Mouse (Mus musculus) gastrocnemius, postnatal 10 days (tissue): ENCODE results near the gene Map3k10. TPM values are rescaled to one million over a fixed set of nuclear protein-coding genes. Genes with fewer than 3 reads are reported as not detected.

Experiments used
- DNase-seq: peaks from one replicate; pipeline ENCODE4 v3.0.0; 2021; ENCODE audit warnings: mixed read lengths
- total RNA-seq, 2 experiments: library from RNA; stranded (reverse); gene quantifications; 2 replicates each; pipeline ENCODE4 v1.2.3; 2021

Map3k10 gene
- total RNA-seq, 2 experiments from 2014 or later = 15.5 to 18.2 TPM

DNA sequence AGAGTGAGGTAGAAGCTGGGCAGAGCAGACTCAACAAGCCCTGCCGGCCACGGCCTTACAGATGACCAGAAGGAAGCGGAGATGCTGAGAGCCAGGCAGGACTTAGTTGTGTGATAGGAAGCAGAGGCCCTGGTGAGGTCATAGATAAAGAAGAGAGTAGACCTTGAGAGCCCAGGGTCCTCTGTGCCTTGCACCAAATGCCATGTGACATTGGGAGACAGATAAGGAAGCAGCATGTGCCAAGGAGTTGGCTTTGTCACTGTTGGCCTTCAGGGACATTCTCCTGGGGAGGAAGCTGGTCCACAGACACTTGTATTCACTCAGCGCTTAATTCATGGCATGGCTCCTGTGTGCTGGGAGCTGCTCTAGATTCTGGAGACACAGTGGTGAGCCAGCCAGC lies 65.1 kb downstream of the Map3k10 start:
- DNase-seq = no peak

DNA sequence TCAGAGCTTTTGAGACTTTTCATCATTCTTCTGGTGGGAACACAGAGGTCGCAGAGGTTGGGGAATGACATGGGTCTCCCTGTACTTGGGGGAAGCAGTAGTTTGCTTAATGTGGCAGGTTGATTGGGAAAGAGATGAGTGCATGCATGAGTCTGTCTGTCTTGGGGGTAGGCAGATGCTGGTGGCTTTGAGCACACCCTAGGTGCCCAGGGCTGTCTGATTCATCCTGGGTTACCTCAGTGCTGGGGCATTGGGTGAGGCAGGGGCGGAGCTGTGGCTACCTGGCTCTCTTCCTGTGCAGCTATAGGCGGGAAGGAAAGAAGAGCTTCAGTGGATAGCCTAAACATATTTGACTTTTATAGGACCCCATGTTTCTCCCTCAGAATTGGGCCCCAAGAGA lies 66.3 kb downstream of the Map3k10 start:
- no peak for DNase-seq

DNA sequence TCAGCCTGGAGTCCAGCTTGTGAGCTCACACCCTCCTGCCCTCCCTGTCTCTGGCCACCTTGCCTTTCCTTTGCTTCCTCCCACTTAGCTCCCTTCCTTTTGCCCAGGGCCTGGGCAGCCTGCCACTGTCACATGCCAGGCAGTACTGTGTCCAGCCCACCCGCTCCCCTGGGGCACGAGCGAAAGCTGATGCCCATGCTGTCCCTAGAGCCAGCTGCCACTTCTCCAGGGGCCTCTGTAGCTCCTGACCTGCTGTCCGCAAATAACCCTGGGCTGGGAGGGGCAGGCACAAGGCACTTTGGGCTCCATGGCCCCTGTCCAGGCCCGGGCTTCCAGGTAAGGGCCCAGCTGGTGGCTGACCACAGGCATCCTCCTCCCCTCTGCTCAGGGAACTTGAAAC lies 66.8 kb downstream of the Map3k10 start:
- DNase-seq = peak; percentile 87

- no peak for DNase-seq
Observed at GRCm38 (mm10) chr7:27606481-27607254, 67.7 kb downstream of the Map3k10 start.

Other genes with a start within 250 kb of the Map3k10 start
- under 1 TPM; 0.20 to 0.28 TPM for gene Sptbn4, start 226.9 kb downstream of the Map3k10 start, total RNA-seq
- 10 to 100 TPM; 20.5 to 25.0 TPM for gene Blvrb, start 226.6 kb downstream of the Map3k10 start, total RNA-seq
- gene Sertad3, start 200.8 kb downstream of the Map3k10 start, total RNA-seq = 10 to 100 TPM in 1 of 2 experiments, 1 to 10 TPM in 1; 9.0 to 13.0 TPM
- gene Sertad1, start 187.7 kb downstream of the Map3k10 start, total RNA-seq = 10 to 100 TPM; 10.6 to 14.4 TPM
- gene Prx, start 175.3 kb downstream of the Map3k10 start, total RNA-seq = 10 to 100 TPM; 34.6 to 48.7 TPM
- under 1 TPM; 0.42 to 0.84 TPM for gene Hipk4, start 151.3 kb downstream of the Map3k10 start, total RNA-seq
- gene Pld3, start 121.4 kb downstream of the Map3k10 start, total RNA-seq = 10 to 100 TPM; 27.2 to 37.9 TPM
- 100 to 1,000 TPM; 106 to 110 TPM for gene 2310022A10Rik, start 121.4 kb downstream of the Map3k10 start, total RNA-seq
- 100 to 1,000 TPM; 128 to 134 TPM for gene Akt2, start 83.0 kb downstream of the Map3k10 start, total RNA-seq
- gene Ttc9b, start 20.7 kb downstream of the Map3k10 start, total RNA-seq = under 1 TPM; 0.12 to 0.29 TPM
- 1 to 10 TPM; 1.2 to 1.4 TPM for gene Zfp607b, start 14.7 kb upstream of the Map3k10 start, total RNA-seq
- 1 to 10 TPM; 6.6 to 8.4 TPM for gene Zfp60, start 56.8 kb upstream of the Map3k10 start, total RNA-seq
- gene Zfp626, start 132.6 kb upstream of the Map3k10 start, total RNA-seq = 1 to 10 TPM; 5.1 to 5.2 TPM
- gene Zfp59, start 164.0 kb upstream of the Map3k10 start, total RNA-seq = 1 to 10 TPM; 2.3 to 2.5 TPM
- gene Zfp607a, start 182.9 kb upstream of the Map3k10 start, total RNA-seq = 1 to 10 TPM; 2.5 to 3.3 TPM